Mouse (Mus musculus) olfactory bulb, adult 2 months (tissue): ENCODE data around the gene Copz1. TPM values are rescaled to one million over a fixed set of nuclear protein-coding genes. Genes with fewer than 3 reads are reported as not detected.

ENCODE experiments used
- H3K27ac ChIP-seq: fragments of 200-500 bp; 2 replicates; pipeline ENCODE4 v1.5.1; 2012; ENCODE audit warnings: low read depth, low read length; ENCODE audit not compliant: insufficient read depth
- H3K4me1 ChIP-seq: fragments of 200-500 bp; 2 replicates; pipeline ENCODE4 v1.6.1; 2012; ENCODE audit warnings: low read length; ENCODE audit not compliant: control insufficient read depth, insufficient read depth
- H3K4me3 ChIP-seq: fragments of 200-500 bp; 2 replicates; pipeline ENCODE4 v1.5.1; 2012; ENCODE audit warnings: mild to moderate bottlenecking, low read depth, low read length, moderate library complexity; ENCODE audit not compliant: insufficient read depth
- CTCF ChIP-seq: fragments of 200-500 bp; IDR thresholded peaks from 2 replicates; pipeline ENCODE4 v1.5.1; 2012; ENCODE audit warnings: low read depth, mild to moderate bottlenecking, low read length, moderate library complexity; ENCODE audit not compliant: insufficient read depth
- POLR2A ChIP-seq: fragments of 200-500 bp; IDR thresholded peaks from 2 replicates; pipeline ENCODE4 v1.6.1; 2012; ENCODE audit warnings: mild to moderate bottlenecking, low read depth, low read length, moderate library complexity; ENCODE audit not compliant: insufficient read depth
- WGBS: fragments of 180-500 bp; shearing (Covaris S2); methylation state at CpG from one replicate; pipeline ENCODE4 v1.1.7; 2018; 5-methylcytosine and 5-hydroxymethylcytosine counted together
- polyA plus RNA-seq: library from polyadenylated mRNA; stranded (reverse); fragments of >200 nt; gene quantifications from 2 replicates; pipeline ENCODE4 v1.2.4, GENCODE M21; 2012; ENCODE audit warnings: low replicate concordance; ENCODE audit not compliant: missing spikeins, insufficient read depth, insufficient read length

The Copz1 gene
- polyA plus RNA-seq, 1 experiment = not detected

DNA sequence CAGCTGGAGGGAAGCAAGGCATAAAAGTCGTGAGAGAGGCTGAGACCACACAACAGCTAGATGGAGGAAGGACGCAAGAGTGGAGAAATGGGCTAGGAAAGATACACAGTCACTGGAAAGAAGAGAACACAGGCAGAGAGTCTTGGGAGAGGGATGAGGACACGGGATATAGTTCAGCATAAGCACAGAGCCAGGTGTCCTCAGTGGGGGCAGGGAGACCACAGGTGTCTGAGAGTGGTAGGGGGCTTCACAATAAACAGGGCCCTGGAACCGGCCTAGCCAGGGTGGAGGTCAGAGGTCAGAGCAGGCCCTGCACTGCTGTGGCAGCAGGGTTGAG is 66.3 kb downstream of the Copz1 start:
- WGBS = 59% methylated on average over 4 of the region's 4 CpGs
- Histone ChIP-seq H3K4me3 (peak overlapping the region; percentile 67), H3K27ac (0 out of 2 replicates have a peak overlapping the region, but pooled peaks have one; percentile 38), H3K4me1 (peaks cover 50% of the 10 kb centered on the region)
- TF ChIP-seq CTCF = no peak
- no peak for TF ChIP-seq POLR2A

DNA sequence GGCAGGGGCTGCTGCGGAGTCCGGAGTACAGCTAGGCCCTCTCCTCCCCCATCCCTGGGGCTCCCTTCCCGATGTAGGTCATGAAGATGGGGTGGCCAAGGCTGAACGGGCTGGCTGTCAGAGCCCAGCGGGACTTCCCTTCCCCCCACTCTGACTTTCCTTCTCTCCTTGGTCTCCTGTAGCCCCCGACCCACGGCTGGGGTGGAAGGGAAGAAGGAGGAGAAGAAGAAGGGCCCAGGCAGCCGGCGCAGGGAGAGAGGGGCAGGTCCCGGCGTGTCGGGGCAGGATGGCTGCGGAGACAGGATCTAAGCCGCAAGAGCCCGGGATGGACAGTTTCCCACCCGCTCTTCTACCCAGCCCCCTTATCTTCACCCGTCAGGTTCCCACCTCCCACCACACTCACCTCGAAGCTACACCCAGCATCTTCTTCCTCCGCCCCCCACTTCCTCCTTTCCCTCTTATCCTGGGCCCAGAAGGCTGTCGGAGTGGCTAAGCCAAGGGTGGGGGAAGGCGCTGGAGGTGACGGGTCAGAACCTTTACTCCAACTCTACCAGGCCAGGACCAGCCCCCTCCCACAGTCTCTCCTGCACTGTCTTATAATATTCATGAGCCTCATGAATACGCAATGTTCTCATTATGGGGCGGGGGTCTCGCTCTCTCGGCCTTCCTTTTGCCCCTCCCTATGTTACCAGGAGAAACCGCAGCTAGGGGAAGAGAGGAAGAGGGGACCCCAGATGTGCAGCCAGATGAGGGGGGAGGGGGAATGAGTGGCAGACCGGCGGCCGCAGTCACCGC is 66.8 kb downstream of the Copz1 start:
- TF ChIP-seq POLR2A = no peak
- no peak for TF ChIP-seq CTCF
- Histone ChIP-seq H3K27ac (peak overlapping the region; percentile 38), H3K4me3 (peak overlapping the region; percentile 67), H3K4me1 (peaks cover 45% of the 10 kb centered on the region)
- 19% methylated on average over 31 of the region's 31 CpGs for WGBS

DNA sequence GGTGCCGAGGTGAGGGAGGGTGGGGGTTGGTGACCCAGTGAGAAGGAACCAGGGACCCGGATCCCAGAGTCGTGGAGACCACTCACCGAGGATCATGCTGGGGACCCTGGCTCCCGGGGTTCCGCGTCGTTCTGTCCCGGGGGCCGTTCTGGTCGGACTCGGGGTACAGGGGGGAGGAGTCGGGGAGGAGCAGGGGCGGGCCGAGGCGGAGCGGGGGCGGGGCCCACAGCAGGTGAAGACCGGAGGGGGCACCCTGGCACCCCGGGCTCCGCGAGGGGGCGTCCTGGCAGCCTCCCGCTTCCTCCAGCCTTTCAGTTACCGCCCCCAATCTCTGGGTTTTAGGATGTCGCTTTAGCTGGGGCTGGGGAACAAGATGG is 67.4 kb downstream of the Copz1 start, which contains the start of gene Zfp385a:
Gene Zfp385a (minus strand): TSS at position 133 of the 377 bp plus-strand sequence.
- no peak for TF ChIP-seq POLR2A
- no peak for TF ChIP-seq CTCF
- Histone ChIP-seq H3K4me1 (peaks cover 42% of the 10 kb centered on the region), H3K27ac (peak within 1 kb of the TSS; percentile 38), H3K4me3 (peak within 1 kb of the TSS; percentile 67)
- WGBS = under 1% methylated on average over 25 of the region's 26 CpGs

DNA sequence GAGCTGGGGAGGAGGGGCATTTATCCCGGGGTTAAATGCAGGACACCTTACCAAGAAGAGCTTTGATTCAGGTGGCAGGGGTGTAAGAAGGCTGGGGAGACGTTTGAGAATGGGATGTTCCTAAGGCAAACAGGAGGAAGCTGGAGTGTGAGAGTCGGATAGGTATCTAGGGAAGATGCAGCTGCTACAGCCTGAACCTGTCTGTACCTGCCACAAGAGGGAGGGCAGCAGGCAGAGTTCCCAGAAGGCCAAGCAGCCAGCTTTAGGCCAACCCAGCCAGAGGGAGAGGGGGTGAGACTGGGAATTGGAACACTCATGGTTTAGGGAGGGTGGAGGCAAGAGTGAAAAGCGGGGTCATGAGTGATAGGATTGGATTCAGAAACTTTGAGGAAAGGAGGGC is 68.3 kb downstream of the Copz1 start:
- 50% methylated on average over 4 of the region's 4 CpGs for WGBS
- Histone ChIP-seq H3K27ac (no peak overlapping the region), H3K4me1 (peaks cover 35% of the 10 kb centered on the region), H3K4me3 (no peak overlapping the region)
- TF ChIP-seq CTCF = no peak
- no peak for TF ChIP-seq POLR2A

DNA sequence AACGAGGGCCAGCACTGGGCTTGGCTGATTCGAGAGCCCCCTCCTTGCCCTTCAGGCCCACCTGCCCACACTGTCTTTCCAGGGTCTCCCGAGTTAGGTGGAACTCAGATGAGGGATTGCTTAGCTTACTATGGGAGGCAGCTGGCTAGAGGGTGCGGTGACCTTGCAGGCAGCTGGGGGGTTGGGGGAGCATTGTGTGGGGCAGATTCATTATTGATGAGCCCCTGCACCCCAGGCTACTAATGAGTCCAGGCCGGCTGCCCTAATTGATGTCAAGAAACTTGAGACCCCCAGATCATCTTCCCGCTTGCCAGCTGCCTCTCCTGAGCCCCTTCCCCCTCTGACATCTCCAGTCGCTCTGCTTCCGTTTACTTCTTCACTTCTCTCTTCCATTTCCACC is 69.0 kb downstream of the Copz1 start:
- peaks cover 33% of the 10 kb centered on the region for H3K4me1 ChIP-seq
- TF ChIP-seq CTCF = no peak
- no peak for TF ChIP-seq POLR2A
- H3K27ac ChIP-seq = no peak overlapping the region
- WGBS = 73% methylated on average over 8 of the region's 8 CpGs
- H3K4me3 ChIP-seq = no peak overlapping the region

DNA sequence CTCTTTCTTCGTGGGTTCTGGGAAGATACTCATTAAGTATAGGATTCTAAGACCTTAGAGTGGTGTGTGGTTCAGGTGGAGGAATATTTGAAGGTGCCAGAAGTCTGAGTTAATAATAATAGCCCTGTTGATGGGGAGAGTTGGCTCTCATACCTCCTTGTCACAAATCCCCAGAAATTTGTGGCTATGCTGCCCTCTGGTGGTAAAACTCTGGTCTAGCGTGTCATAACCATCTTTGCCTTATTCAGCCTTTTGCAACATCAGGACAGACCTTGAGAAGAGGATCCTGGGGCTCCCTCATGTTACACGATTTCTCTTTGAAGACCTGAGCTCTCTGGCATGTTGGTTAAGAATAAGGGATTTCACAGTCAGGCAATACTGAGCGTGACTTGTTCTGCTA is 69.9 kb downstream of the Copz1 start:
- no peak overlapping the region for H3K27ac ChIP-seq

DNA sequence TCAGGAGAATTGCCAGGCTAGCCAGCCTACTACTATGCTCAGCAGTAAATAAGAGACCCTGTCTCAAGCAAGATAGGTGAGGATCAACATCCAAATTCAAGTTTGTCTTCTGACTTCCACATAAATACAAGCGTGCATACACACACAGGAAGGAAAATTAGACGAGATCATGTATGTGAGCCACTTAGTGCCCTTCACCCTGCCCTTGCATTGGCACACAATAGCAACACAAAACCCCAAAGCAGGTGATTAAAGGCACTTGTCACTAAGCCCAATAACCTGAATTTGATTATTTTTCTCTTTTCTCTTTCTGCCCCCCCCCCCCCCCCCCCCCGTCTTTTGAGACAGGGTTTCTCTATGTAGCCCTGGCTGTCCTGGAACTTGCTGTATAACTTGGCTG is 70.5 kb downstream of the Copz1 start:
- H3K27ac ChIP-seq = no peak overlapping the region
- peaks cover 30% of the 10 kb centered on the region for H3K4me1 ChIP-seq
- TF ChIP-seq POLR2A = no peak
- no peak for TF ChIP-seq CTCF
- H3K4me3 ChIP-seq = no peak overlapping the region
- 72% methylated on average over 3 of the region's 3 CpGs for WGBS

More for the DNA sequence above, 69.9 kb downstream of the Copz1 start:
- peaks cover 30% of the 10 kb centered on the region for H3K4me1 ChIP-seq
- no peak for TF ChIP-seq CTCF
- TF ChIP-seq POLR2A = no peak
- no peak overlapping the region for H3K4me3 ChIP-seq
- 23% methylated on average over 4 of the region's 4 CpGs for WGBS

DNA sequence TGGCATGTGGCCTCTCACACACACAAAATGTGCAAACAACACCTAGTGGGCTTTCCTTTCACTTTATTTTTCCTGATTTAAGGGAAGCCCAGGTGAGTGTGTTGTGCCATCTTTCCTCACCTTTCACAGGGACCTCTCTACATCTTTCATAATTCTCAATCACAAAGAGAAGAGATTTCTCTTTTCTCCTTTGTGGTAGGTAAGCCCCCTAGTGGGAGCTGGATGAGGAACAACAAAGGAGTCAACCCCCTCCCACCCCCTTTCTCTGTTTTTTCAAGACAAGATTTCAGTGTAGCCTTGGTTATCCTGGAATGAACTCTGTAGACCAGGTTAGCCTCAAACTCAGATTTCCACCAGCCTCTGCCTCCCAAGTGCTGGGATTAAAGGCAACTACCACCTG is 71.0 kb downstream of the Copz1 start:
- H3K27ac ChIP-seq = no peak overlapping the region
- peaks cover 26% of the 10 kb centered on the region for H3K4me1 ChIP-seq
- TF ChIP-seq POLR2A (no peak), CTCF (no peak)
- no peak overlapping the region for H3K4me3 ChIP-seq

DNA sequence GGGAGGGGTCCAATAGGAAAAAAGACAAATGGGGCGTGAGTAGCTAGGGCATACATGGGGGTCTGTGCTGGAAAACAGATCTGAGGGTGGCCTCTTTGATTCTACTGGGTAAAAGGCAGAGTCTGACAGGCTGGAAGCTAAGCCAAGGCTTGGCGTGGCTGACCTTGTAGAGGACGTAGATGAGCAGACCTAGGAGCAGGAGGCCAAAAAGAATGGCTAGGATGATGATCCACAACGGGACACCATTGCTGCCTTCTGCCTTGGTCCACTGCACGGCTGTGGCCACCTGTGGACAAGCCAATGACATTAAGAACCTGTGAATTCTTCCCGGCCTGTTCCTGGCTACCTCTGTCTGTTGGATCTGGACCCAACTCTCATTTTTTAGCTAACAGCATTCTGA is 73.3 kb downstream of the Copz1 start:
- H3K4me3 ChIP-seq = no peak overlapping the region
- 94% methylated on average over 6 of the region's 6 CpGs for WGBS
- H3K4me1 ChIP-seq = peaks cover 10% of the 10 kb centered on the region; the same call in 1 of the 2 replicates
- TF ChIP-seq CTCF (no peak), POLR2A (no peak)
- H3K27ac ChIP-seq = no peak overlapping the region
